Mouse (Mus musculus) forebrain, postnatal 0 days (tissue): ENCODE results near the gene Gstz1. TPM values are rescaled to one million over a fixed set of nuclear protein-coding genes. Genes with fewer than 3 reads are reported as not detected.
A peak's percentile ranks its signal among the peaks of the same experiment; 100 is the strongest.
"Not testable (repeated sequence)": the region's sequence is repeated elsewhere in the genome, so short reads cannot be mapped to it uniquely, and the experiment has no call there.

Experiments
- ATAC-seq: fragments of 200-750 bp; cut with Nextera tagmentation; 2 replicates; pipeline ENCODE4 v1.8.0; 2017; ENCODE audit warnings: mild to moderate bottlenecking, moderate library complexity
- DNase-seq: peaks from one replicate; pipeline ENCODE4 v3.0.0-alpha.2; 2015
- H3K27ac ChIP-seq: fragments of 300-500 bp; sonication (generic); 2 replicates; pipeline ENCODE4 v1.5.1; 2014; ENCODE audit warnings: low read depth, mild to moderate bottlenecking, antibody characterized with exemption, low read length, moderate library complexity, mixed read lengths
- H3K27me3 ChIP-seq: fragments of 300-500 bp; sonication (generic); 2 replicates; pipeline ENCODE4 v1.6.1; 2014; ENCODE audit warnings: mild to moderate bottlenecking, low read length, mixed read lengths; ENCODE audit not compliant: insufficient read depth
- H3K36me3 ChIP-seq: fragments of 300-500 bp; sonication (generic); 2 replicates; pipeline ENCODE4 v1.6.1; 2014; ENCODE audit warnings: mild to moderate bottlenecking, moderate library complexity; ENCODE audit not compliant: insufficient read depth
- H3K4me1 ChIP-seq: fragments of 300-500 bp; sonication (generic); 2 replicates; pipeline ENCODE4 v1.6.1; 2014; ENCODE audit warnings: antibody characterized with exemption; ENCODE audit not compliant: insufficient read depth
- H3K4me2 ChIP-seq: fragments of 300-500 bp; sonication (generic); 2 replicates; pipeline ENCODE4 v1.6.1; 2014; ENCODE audit warnings: low read depth, mild to moderate bottlenecking, moderate library complexity
- H3K4me3 ChIP-seq: fragments of 300-500 bp; sonication (generic); 2 replicates; pipeline ENCODE4 v1.5.1; 2014; ENCODE audit warnings: low read depth, low read length, mixed read lengths
- H3K9ac ChIP-seq: fragments of 300-500 bp; sonication (generic); 2 replicates; pipeline ENCODE4 v1.6.1; 2014; ENCODE audit warnings: mild to moderate bottlenecking
- H3K9me3 ChIP-seq: fragments of 300-500 bp; sonication (generic); 2 replicates; pipeline ENCODE4 v1.6.1; 2016; ENCODE audit warnings: low read length
- CTCF ChIP-seq: sonication (generic); IDR thresholded peaks from 2 replicates; pipeline ENCODE4 v1.5.1; 2016; ENCODE audit warnings: antibody characterized with exemption, control low read depth, low read depth
- WGBS: fragments of 180-500 bp; shearing (Covaris S2); extraction: QIAGEN DNeasy Blood & Tissue Kit; methylation state at CpG from one replicate; pipeline ENCODE4 v1.1.7; 2014; 5-methylcytosine and 5-hydroxymethylcytosine counted together
- polyA plus RNA-seq: library from polyadenylated mRNA; unstranded; fragments of >200 nt; fragmentation: Nextera tagmentation; extraction: Ambion mirVana; gene quantifications from 2 replicates; pipeline ENCODE4 v1.2.1, GENCODE M21; 2015
- total RNA-seq: library from RNA; depleted of rRNA; stranded (reverse); fragments of >200 nt; gene quantifications from 2 replicates; pipeline ENCODE4 v1.2.3, GENCODE M21; 2014

Gene Gstz1
- total and polyA plus RNA-seq, 2 experiments from 2014 or later = 44.4 to 57.6 TPM

DNA sequence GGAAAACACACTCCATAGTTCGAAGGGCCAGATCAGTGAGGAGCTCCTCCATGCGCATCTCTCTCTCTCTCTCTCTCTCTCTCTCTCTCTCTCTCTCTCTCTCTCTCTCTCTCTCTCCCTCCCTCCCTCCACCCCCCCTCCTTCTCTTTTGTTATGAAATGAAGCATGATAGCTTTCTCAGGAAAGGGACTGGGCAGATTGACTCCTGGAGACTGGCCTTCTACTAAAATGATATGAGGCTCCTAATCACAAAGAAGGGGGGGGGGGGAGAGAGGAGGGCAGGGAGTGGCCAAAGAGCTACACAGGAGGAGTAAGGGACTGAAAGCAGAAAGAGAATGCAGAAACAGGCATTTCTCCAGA is 8.6 kb upstream of the Gstz1 start:
- Histone ChIP-seq H3K9ac (no peak overlapping the region), H3K4me3 (no peak overlapping the region), H3K36me3 (peaks cover 24% of the 10 kb centered on the region), H3K4me1 (no peaks in the 10 kb centered on the region), H3K9me3 (no peaks in the 10 kb centered on the region), H3K4me2 (no peak overlapping the region), H3K27me3 (no peaks in the 10 kb centered on the region), H3K27ac (0 out of 2 replicates have a peak overlapping the region, but pooled peaks have one; percentile 29)
- ATAC-seq (peak; percentile 20; the same call in 1 of the 2 replicates), DNase-seq (no peak)
- 39% methylated on average over 2 of the region's 2 CpGs for WGBS
- TF ChIP-seq CTCF = no peak

DNA sequence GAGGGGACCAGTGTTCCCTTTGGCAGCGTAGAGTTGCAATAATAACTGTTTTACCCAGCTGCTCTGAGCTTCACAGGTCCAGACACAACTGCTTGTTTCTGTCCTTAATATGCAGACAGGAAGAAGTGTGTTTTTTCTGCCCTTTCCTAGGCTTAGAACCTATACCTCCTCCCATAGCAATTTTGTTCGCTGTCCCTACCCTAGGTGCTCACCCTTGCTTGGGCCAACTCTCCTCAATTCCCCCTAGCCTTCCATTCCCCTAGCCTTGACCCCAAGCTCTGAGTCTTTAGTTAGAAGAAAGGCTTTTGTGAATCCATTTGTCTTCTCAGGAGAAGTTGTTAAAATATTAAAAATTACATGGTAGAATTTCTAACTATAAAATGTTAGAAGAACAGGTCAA is 8.2 kb upstream of the Gstz1 start:
- Histone ChIP-seq H3K27ac (no peak overlapping the region), H3K4me3 (no peak overlapping the region), H3K9me3 (no peaks in the 10 kb centered on the region), H3K9ac (no peak overlapping the region), H3K4me1 (no peaks in the 10 kb centered on the region), H3K36me3 (peaks cover 23% of the 10 kb centered on the region), H3K27me3 (no peaks in the 10 kb centered on the region), H3K4me2 (no peak overlapping the region)
- ATAC-seq = no peak
- 37% methylated on average over 2 of the region's 2 CpGs for WGBS
- DNase-seq = no peak
- TF ChIP-seq CTCF = no peak

DNA sequence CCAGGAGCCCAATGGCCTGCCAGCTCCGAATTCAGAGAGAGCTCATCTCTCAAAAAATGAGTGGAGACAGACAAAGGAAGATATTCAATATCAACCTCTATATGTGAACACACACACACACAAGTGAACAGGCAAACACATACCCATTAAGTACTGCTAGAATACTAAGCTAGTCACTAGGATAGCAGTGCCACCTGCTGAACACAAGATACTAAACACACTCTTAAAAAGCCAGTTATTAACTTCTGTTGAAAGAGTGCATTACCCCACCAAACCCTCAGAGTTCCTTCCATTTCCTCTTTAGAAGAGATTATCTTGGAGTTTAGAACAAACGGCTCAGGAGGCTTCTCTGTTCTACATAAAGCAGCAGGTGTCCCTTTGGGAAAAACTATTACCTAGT is 4.8 kb upstream of the Gstz1 start:
- Histone ChIP-seq H3K9ac (no peak overlapping the region), H3K27ac (no peak overlapping the region), H3K4me3 (no peak overlapping the region), H3K4me2 (no peak overlapping the region), H3K27me3 (no peaks in the 10 kb centered on the region), H3K36me3 (peaks cover 9% of the 10 kb centered on the region), H3K9me3 (no peaks in the 10 kb centered on the region), H3K4me1 (no peaks in the 10 kb centered on the region)
- TF ChIP-seq CTCF = no peak
- WGBS = 79% methylated on average over 2 of the region's 2 CpGs
- no peak for DNase-seq
- ATAC-seq = no peak

DNA sequence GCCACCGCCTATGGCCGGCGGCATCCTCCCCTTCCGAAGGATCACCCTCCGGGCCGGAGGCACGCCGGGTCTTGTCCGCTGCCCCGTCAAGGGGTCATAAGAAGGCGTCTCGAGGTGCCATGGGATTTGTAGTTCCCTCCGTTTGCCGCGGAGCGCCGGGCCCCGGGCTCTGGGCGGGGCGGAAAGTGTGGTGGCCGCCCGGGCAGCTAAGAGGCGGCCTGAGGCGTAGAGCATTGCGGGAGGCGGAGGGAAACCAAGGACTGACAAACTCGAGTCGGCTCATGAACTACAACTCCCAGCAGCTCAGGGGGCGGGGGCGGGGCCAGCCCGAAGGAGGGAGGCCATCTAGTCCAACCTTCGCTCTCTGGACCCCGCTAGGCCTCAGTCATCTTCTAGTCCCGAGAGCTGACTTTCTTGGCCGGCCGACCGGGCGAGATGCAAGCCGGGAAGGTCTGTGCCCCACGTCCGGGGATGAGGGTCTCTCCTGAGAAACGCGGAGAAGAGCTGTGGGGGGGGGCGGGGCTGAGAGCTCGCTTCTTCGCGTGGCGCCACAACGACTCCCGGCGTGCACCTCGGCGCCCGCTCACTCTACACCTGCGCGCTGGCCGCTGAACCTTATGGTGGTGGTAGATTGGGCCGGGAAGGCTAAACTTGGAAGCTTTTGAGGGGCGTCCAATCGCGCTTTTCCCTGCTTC is 577 bp downstream of the Gstz1 start, which contains the start of gene Pomt2:
TSS of gene Pomt2 (minus strand) at position 574 of the 695 bp plus-strand sequence.
- WGBS = 1% methylated on average over 61 of the region's 61 CpGs
- ATAC-seq (peak; percentile 96), DNase-seq (peak; percentile 93)
- Histone ChIP-seq H3K9me3 (no peaks in the 10 kb centered on the region), H3K9ac (peak within 1 kb of the TSS; percentile 83), H3K36me3 (no peaks in the 10 kb centered on the region), H3K4me3 (peak within 1 kb of the TSS; percentile 98), H3K4me1 (no peaks in the 10 kb centered on the region), H3K27me3 (no peaks in the 10 kb centered on the region), H3K27ac (peak within 1 kb of the TSS; percentile 96), H3K4me2 (peak within 1 kb of the TSS; percentile 56)
- no peak; the same call in 1 of the 2 replicates for TF ChIP-seq CTCF

DNA sequence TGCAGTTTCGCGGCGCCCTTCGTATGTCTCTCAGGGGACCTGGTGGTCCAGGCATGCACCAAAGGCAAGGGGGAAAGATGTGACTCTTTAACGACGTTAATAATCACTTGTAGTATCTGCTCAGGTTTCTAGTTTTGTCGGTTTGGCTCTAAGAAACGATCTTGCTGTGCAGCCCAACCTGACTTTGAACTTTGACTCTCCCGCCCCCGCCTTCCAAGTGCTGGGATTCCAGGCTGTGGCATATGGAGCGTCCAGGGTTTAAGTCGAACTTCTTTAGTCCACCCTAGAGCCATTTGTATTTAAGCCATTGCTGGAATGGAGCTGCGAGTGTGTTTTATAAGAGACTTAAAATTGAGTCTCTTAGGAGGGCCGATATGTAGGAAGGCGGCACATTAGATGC is 1.2 kb downstream of the Gstz1 start:
- ATAC-seq = no peak
- no peaks in the 10 kb centered on the region for H3K4me1 ChIP-seq
- DNase-seq = no peak
- H3K4me3 ChIP-seq = peak overlapping the region; percentile 98
- no peaks in the 10 kb centered on the region for H3K9me3 ChIP-seq
- no peaks in the 10 kb centered on the region for H3K36me3 ChIP-seq
- H3K27ac ChIP-seq = peak overlapping the region; percentile 96
- peak overlapping the region; percentile 56 for H3K4me2 ChIP-seq
- peak overlapping the region; percentile 83 for H3K9ac ChIP-seq
- 24% methylated on average over 15 of the region's 15 CpGs for WGBS
- TF ChIP-seq CTCF = no peak
- H3K27me3 ChIP-seq = no peaks in the 10 kb centered on the region

DNA sequence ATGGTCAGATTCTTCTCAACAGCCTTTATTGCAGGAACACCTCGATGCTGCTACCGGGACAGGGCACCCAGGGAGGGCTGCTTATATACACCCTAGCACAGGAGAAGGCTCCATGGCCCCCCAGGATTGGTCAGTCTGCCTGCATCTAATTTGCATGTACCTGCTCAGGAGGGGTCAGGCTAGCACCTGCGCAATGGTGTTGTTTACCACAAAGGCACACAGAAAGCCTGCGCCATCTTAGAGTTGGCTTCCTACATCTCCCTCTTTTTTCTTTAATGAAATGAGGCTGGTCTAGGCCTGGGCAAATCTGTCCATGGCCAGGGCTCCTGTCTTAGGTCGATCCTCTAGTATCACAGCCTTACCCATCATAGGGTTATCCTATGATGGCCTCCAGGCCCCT is 2.5 kb downstream of the Gstz1 start:
- no peak for DNase-seq
- H3K9ac ChIP-seq = no peak overlapping the region
- H3K4me1 ChIP-seq = no peaks in the 10 kb centered on the region
- WGBS = 96% methylated on average over 5 of the region's 5 CpGs
- no peaks in the 10 kb centered on the region for H3K27me3 ChIP-seq
- H3K4me3 ChIP-seq = no peak overlapping the region
- no peak overlapping the region for H3K4me2 ChIP-seq
- no peak overlapping the region for H3K27ac ChIP-seq
- TF ChIP-seq CTCF = no peak
- no peaks in the 10 kb centered on the region for H3K9me3 ChIP-seq
- no peaks in the 10 kb centered on the region for H3K36me3 ChIP-seq
- ATAC-seq = no peak

DNA sequence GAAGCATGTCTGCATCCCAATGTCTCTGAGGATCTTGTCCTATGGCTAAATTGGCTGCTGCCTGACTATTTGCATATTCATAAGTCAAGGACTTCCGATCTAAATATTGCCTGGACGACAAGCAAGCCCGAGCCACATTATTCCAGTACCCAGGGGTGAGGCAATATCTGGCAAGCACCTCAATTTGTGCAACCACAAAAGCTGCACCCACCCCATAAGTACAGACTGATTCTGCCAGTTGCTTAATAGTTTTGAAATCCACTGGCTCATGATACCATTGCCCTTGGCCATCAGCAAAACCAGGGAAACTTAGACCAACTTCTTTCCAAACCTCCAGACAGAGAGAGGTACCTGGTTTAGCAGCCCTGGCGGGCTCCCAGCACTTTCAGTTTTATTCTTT is 7.5 kb downstream of the Gstz1 start:
- H3K4me1 ChIP-seq, H3K27ac ChIP-seq, H3K9ac ChIP-seq, H3K4me3 ChIP-seq, H3K36me3 ChIP-seq, ATAC-seq, H3K27me3 ChIP-seq, H3K9me3 ChIP-seq, DNase-seq, H3K4me2 ChIP-seq: not testable (repeated sequence)
- 81% methylated on average over 4 of the region's 4 CpGs for WGBS
